Mouse (Mus musculus) ovary, adult 2 months (tissue): ENCODE results near the gene 2900026A02Rik. TPM values are rescaled to one million over a fixed set of nuclear protein-coding genes. Genes with fewer than 3 reads are reported as not detected.

Experiments used
- polyA plus RNA-seq: library from polyadenylated mRNA; depleted of rRNA; stranded (reverse); fragments of >200 nt; gene quantifications from 2 replicates; pipeline ENCODE4 v1.2.3, GENCODE M21; 2012; rRNA removed

Gene 2900026A02Rik
- polyA plus RNA-seq: 15.6 and 16.6 TPM in 2 replicates

GRCm38 (mm10) chr5:113221147-113221865, at the start of gene 2900026A02Rik:
TSS of gene 2900026A02Rik (minus strand) at chr5:113221236.

GRCm38 (mm10) chr5:113226632-113227102, 5.6 kb upstream of the 2900026A02Rik start, which contains the start of gene Tmem211:
TSS of gene Tmem211 (plus strand) at chr5:113226909.

GRCm38 (mm10) chr5:113081439-113081838, 139.6 kb downstream of the 2900026A02Rik start, which contains the start of gene Crybb3:
TSS of gene Crybb3 (minus strand) at chr5:113081584.

GRCm38 (mm10) chr5:113070017-113070416, 151.0 kb downstream of the 2900026A02Rik start, which contains the start of gene Crybb2:
TSS of gene Crybb2 (minus strand) at chr5:113070117.

Other genes starting within 250 kb of the 2900026A02Rik start
- gene Grk3, start 205.4 kb downstream of the 2900026A02Rik start, polyA plus RNA-seq: 6.3 and 6.4 TPM in 2 replicates
- not detected in 2 replicates for gene Crybb2, start 151.1 kb downstream of the 2900026A02Rik start, polyA plus RNA-seq
- gene Crybb3, start 139.7 kb downstream of the 2900026A02Rik start, polyA plus RNA-seq: 6.0 and 6.8 TPM in 2 replicates
- 0.53 and 0.76 TPM in 2 replicates for gene Tmem211, start 5.7 kb upstream of the 2900026A02Rik start, polyA plus RNA-seq
- 11.5 and 12.3 TPM in 2 replicates for gene Sgsm1, start 89.5 kb upstream of the 2900026A02Rik start, polyA plus RNA-seq
- gene Aym1, start 136.1 kb upstream of the 2900026A02Rik start, polyA plus RNA-seq: not detected in 2 replicates